Mouse (Mus musculus) ovary, postnatal 14 days (tissue): ENCODE measurements around the gene Mef2b.

Source experiments
- DNase-seq: peaks from one replicate; pipeline ENCODE4 v3.0.0; 2022; ENCODE audit warnings: low spot score

The Mef2b gene

GRCm38 (mm10) chr8:70139026-70139857 is at the start of gene Mef2b, which contains the start of the genes Rfxank and Borcs8:
Gene Mef2b, plus strand, starts transcription at chr8:70139711.
Gene Rfxank, minus strand, starts transcription at chr8:70139154.
Gene Borcs8, plus strand, starts transcription at chr8:70139499.
- peak; percentile 95 for DNase-seq

- DNase-seq: no peak
These were observed 46.7 kb upstream of the Mef2b start for GRCm38 (mm10) chr8:70092786-70093185.

GRCm38 (mm10) chr8:70099276-70099675 is 40.2 kb upstream of the Mef2b start:
- no peak for DNase-seq

GRCm38 (mm10) chr8:70100241-70100640 is 39.3 kb upstream of the Mef2b start:
- no peak for DNase-seq

GRCm38 (mm10) chr8:70104506-70104905 is 35.0 kb upstream of the Mef2b start:
- DNase-seq: no peak

- DNase-seq: no peak
These were observed 34.6 kb upstream of the Mef2b start for GRCm38 (mm10) chr8:70104922-70105321.

GRCm38 (mm10) chr8:70110451-70110850 is 29.1 kb upstream of the Mef2b start:
- DNase-seq: no peak

- DNase-seq: no peak
These were observed 28.2 kb upstream of the Mef2b start for GRCm38 (mm10) chr8:70111192-70111795.

GRCm38 (mm10) chr8:70112401-70113016 is 27.0 kb upstream of the Mef2b start:
- no peak for DNase-seq

GRCm38 (mm10) chr8:70114488-70114887 is 25.0 kb upstream of the Mef2b start:
- no peak for DNase-seq

- DNase-seq: no peak
These were observed 24.6 kb upstream of the Mef2b start for GRCm38 (mm10) chr8:70114892-70115291.

GRCm38 (mm10) chr8:70117611-70118010 is 21.9 kb upstream of the Mef2b start:
- DNase-seq: peak; percentile 26

- DNase-seq: no peak
These were observed 20.5 kb upstream of the Mef2b start for GRCm38 (mm10) chr8:70118726-70119700.

- DNase-seq: peak; percentile 19
These were observed 18.8 kb upstream of the Mef2b start, which contains the start of gene Ncan for GRCm38 (mm10) chr8:70120667-70121066. Gene Ncan, minus strand, starts transcription at chr8:70120873.

- DNase-seq: no peak
These were observed 16.6 kb upstream of the Mef2b start for GRCm38 (mm10) chr8:70122863-70123262.

GRCm38 (mm10) chr8:70124992-70125391 is 14.5 kb upstream of the Mef2b start:
- DNase-seq: no peak

GRCm38 (mm10) chr8:70128435-70128834 is 11.1 kb upstream of the Mef2b start:
- DNase-seq: peak; percentile 31

- no peak for DNase-seq
These were observed 10.1 kb upstream of the Mef2b start for GRCm38 (mm10) chr8:70129309-70129952.

GRCm38 (mm10) chr8:70130066-70130465 is 9.4 kb upstream of the Mef2b start:
- no peak for DNase-seq

GRCm38 (mm10) chr8:70131166-70131883 is 8.2 kb upstream of the Mef2b start, which contains the start of gene Nr2c2ap:
Gene Nr2c2ap, plus strand, starts transcription at chr8:70131333.
- DNase-seq: peak; percentile 49
